Mouse (Mus musculus) brain, embryonic 14.5 days (tissue): ENCODE results near the gene AC140267.1.

Experiments
- CTCF ChIP-seq: fragments of 200-500 bp; IDR thresholded peaks from 2 replicates; pipeline ENCODE4 v1.5.1; 2012; ENCODE audit warnings: inconsistent platforms, mild to moderate bottlenecking, moderate library complexity, borderline replicate concordance; ENCODE audit not compliant: insufficient read depth, insufficient read length; ENCODE audit errors: extremely low read depth
- POLR2A ChIP-seq: fragments of 200-500 bp; IDR thresholded peaks from 2 replicates; pipeline ENCODE4 v1.6.1; 2012; ENCODE audit warnings: mild to moderate bottlenecking, inconsistent platforms, borderline replicate concordance; ENCODE audit not compliant: poor library complexity, insufficient read depth, insufficient read length, severe bottlenecking; ENCODE audit errors: extremely low read depth

DNA sequence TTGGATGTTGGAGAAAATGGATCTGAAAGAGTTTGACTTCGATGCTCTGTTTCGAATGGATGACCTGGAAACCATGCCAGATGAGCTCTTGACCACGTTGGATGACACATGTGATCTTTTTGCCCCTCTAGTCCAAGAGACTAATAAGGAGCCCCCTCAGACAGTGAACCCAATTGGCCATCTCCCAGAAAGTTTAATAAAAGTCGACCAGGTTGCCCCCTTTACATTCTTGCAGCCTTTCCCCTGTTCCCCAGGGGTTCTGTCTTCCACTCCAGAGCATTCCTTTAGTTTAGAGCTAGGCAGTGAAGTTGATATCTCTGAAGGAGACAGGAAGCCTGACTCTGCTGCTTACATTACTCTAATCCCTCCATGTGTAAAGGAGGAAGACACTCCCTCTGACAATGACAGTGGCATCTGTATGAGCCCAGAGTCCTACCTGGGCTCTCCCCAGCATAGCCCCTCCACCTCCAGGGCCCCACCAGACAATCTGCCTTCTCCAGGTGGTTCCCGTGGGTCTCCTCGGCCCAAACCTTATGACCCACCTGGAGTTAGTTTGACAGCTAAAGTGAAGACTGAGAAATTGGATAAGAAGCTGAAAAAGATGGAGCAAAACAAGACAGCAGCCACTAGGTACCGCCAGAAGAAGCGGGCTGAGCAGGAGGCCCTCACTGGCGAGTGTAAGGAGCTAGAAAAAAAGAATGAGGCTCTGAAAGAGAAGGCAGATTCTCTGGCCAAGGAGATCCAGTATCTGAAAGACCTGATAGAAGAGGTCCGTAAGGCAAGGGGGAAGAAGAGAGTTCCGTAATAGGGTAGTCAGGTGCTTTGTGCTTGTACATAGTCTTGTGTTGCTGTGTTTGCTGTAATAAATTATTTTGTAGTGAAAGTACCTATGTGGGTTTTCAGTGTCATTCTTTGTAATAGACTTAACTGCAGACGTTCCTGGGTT, 21.3 kb downstream of the AC140267.1 start:
- TF ChIP-seq CTCF (no peak), POLR2A (no peak)
